Mouse (Mus musculus): ENCODE data around the gene Sec22b. TPM values are rescaled to one million over a fixed set of nuclear protein-coding genes. Genes with fewer than 3 reads are reported as not detected.

Gene Sec22b
- polyA plus RNA-seq, 1 experiment, result 21.5 TPM

DNA sequence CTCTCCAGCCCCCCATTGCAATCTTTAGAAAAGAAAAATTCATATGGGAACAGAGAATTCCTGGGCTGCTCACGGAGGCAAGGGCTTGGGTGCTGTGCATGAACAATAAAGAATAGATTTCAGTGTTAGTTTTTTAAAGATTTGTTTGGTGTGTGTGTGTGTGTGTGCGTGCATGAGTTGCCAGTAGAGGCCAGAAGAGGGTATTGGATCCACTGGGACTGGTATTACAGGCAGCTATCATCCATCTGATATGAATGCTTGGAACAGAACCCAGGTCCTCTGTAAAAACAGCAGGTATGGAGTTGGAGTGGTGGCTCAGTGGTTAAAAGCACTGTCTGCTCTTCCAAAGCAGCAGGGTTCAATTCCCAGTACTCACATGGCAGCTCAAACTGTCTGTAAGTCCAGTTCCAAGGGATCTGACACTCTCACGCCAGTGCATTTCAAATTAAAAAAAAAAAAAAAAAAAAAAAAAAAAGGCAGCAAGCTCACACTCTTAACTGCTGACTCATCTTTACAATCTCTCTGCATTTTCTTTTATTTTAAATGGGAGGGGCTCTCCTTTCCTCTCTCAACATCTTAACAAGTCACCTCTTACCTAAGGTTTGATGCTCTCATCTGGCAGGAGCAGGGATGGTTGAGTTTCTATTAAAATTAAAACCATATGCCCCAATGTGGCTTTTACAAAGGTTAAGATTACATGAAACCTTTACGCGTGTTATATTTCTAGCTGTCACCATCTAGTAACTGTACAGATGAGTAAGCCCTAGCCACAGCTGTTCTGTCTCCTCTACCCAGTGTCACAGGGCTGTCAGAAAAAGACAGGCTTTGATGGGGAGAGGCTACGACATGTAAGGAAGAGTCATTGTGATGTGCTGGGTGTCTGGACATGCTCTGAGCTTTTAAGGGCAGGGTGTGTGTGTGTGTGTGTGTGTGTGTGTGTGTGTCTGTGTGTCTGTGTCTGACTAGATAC is 33.6 kb downstream of the Sec22b start:
- H3K27me3 ChIP-seq (ENCODE audit: control insufficient read depth, insufficient read depth, low read length), result no peaks in the 10 kb centered on the region
- no peak overlapping the region for H3K27ac ChIP-seq (ENCODE audit: control insufficient read depth, insufficient read depth, low read depth, low read length)
- no peak overlapping the region for H3K4me3 ChIP-seq (ENCODE audit: control insufficient read depth, low read depth, low read length)
- 0 out of 2 replicates have a peak, but pooled peaks cover 2% of the 10 kb centered on the region for H3K4me1 ChIP-seq (ENCODE audit: control insufficient read depth, insufficient read depth, low read length)
- no peak for TF ChIP-seq POLR2A (IDR thresholded peaks at IDR 0.05; ENCODE audit: control insufficient read depth, low read depth, low read length)
- TF ChIP-seq CTCF (IDR thresholded peaks at IDR 0.05; ENCODE audit: control insufficient read depth, insufficient read depth, insufficient replicate concordance, low read depth, low read length), result no peak
- no peaks in the 10 kb centered on the region for H3K36me3 ChIP-seq (ENCODE audit: control insufficient read depth, insufficient read depth, low read length)

GRCm38 (mm10) chr3:97937068-97937944 is 36.3 kb downstream of the Sec22b start:
- H3K27me3 ChIP-seq (ENCODE audit: control insufficient read depth, insufficient read depth, low read length), result no peaks in the 10 kb centered on the region
- H3K27ac ChIP-seq (ENCODE audit: control insufficient read depth, insufficient read depth, low read depth, low read length), result no peak overlapping the region
- no peaks in the 10 kb centered on the region for H3K36me3 ChIP-seq (ENCODE audit: control insufficient read depth, insufficient read depth, low read length)
- no peak overlapping the region for H3K4me3 ChIP-seq (ENCODE audit: control insufficient read depth, low read depth, low read length)
- peaks cover 6% of the 10 kb centered on the region for H3K4me1 ChIP-seq (ENCODE audit: control insufficient read depth, insufficient read depth, low read length)
- TF ChIP-seq CTCF (IDR thresholded peaks at IDR 0.05; ENCODE audit: control insufficient read depth, insufficient read depth, insufficient replicate concordance, low read depth, low read length) (no peak), POLR2A (IDR thresholded peaks at IDR 0.05; ENCODE audit: control insufficient read depth, low read depth, low read length) (no peak)

- TF ChIP-seq CTCF (IDR thresholded peaks at IDR 0.05; ENCODE audit: control insufficient read depth, insufficient read depth, insufficient replicate concordance, low read depth, low read length) (no peak), POLR2A (IDR thresholded peaks at IDR 0.05; ENCODE audit: control insufficient read depth, low read depth, low read length) (no peak)
- Histone ChIP-seq H3K4me3 (ENCODE audit: control insufficient read depth, low read depth, low read length) (no peak overlapping the region), H3K27me3 (ENCODE audit: control insufficient read depth, insufficient read depth, low read length) (no peaks in the 10 kb centered on the region), H3K36me3 (ENCODE audit: control insufficient read depth, insufficient read depth, low read length) (no peaks in the 10 kb centered on the region), H3K4me1 (ENCODE audit: control insufficient read depth, insufficient read depth, low read length) (peaks cover 10% of the 10 kb centered on the region), H3K27ac (ENCODE audit: control insufficient read depth, insufficient read depth, low read depth, low read length) (no peak overlapping the region)
These were observed 36.9 kb downstream of the Sec22b start for GRCm38 (mm10) chr3:97937945-97938266.

DNA sequence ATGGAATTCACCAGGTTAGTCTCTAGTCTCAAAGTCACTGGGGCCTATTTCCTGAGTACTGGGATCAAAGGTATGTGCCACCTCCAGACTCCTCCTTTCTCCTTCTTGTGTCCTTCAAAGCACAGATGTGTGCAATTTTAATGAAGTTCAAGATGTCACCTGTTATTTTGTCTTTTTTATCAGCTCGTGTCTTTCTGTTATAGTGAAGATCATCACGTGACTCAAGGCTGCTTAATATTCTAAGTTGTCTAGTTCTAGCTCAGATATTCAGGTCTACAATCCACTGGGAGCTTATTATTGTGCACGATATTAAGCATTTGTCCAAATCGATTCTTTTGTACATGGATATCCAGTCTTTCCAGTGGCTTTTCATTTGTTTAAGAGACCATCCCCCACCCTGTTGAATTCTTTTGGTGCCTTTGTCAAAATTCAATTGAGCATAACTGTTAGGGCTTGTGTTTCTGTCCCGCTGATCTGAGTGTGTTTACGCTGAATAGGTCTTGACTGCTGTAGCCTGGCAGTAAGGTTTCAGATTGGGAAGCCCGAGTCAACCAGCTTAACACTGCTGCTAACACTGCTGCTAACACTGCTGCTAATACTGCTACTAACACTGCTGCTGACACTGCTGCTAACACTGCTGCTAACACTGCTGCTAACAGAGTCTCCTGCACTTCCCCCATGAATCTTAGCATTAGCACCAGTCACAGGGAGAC is 38.0 kb downstream of the Sec22b start:
- no peaks in the 10 kb centered on the region for H3K36me3 ChIP-seq (ENCODE audit: control insufficient read depth, insufficient read depth, low read length)
- TF ChIP-seq CTCF (IDR thresholded peaks at IDR 0.05; ENCODE audit: control insufficient read depth, insufficient read depth, insufficient replicate concordance, low read depth, low read length) (no peak), POLR2A (IDR thresholded peaks at IDR 0.05; ENCODE audit: control insufficient read depth, low read depth, low read length) (no peak)
- H3K4me3 ChIP-seq (ENCODE audit: control insufficient read depth, low read depth, low read length), result no peak overlapping the region
- no peak overlapping the region for H3K27ac ChIP-seq (ENCODE audit: control insufficient read depth, insufficient read depth, low read depth, low read length)
- no peaks in the 10 kb centered on the region for H3K27me3 ChIP-seq (ENCODE audit: control insufficient read depth, insufficient read depth, low read length)
- peaks cover 8% of the 10 kb centered on the region for H3K4me1 ChIP-seq (ENCODE audit: control insufficient read depth, insufficient read depth, low read length)

- no peak for TF ChIP-seq POLR2A (IDR thresholded peaks at IDR 0.05; ENCODE audit: control insufficient read depth, low read depth, low read length)
- TF ChIP-seq CTCF (IDR thresholded peaks at IDR 0.05; ENCODE audit: control insufficient read depth, insufficient read depth, insufficient replicate concordance, low read depth, low read length), result no peak
- H3K27me3 ChIP-seq (ENCODE audit: control insufficient read depth, insufficient read depth, low read length), result no peaks in the 10 kb centered on the region
- peaks cover 8% of the 10 kb centered on the region for H3K4me1 ChIP-seq (ENCODE audit: control insufficient read depth, insufficient read depth, low read length)
- H3K36me3 ChIP-seq (ENCODE audit: control insufficient read depth, insufficient read depth, low read length), result no peaks in the 10 kb centered on the region
- no peak overlapping the region for H3K4me3 ChIP-seq (ENCODE audit: control insufficient read depth, low read depth, low read length)
- no peak overlapping the region for H3K27ac ChIP-seq (ENCODE audit: control insufficient read depth, insufficient read depth, low read depth, low read length)
These were observed 38.9 kb downstream of the Sec22b start for GRCm38 (mm10) chr3:97939626-97940510.

- Histone ChIP-seq H3K36me3 (ENCODE audit: control insufficient read depth, insufficient read depth, low read length) (no peaks in the 10 kb centered on the region), H3K4me1 (ENCODE audit: control insufficient read depth, insufficient read depth, low read length) (peaks cover 8% of the 10 kb centered on the region), H3K27me3 (ENCODE audit: control insufficient read depth, insufficient read depth, low read length) (no peaks in the 10 kb centered on the region), H3K27ac (ENCODE audit: control insufficient read depth, insufficient read depth, low read depth, low read length) (no peak overlapping the region), H3K4me3 (ENCODE audit: control insufficient read depth, low read depth, low read length) (no peak overlapping the region)
- TF ChIP-seq POLR2A (IDR thresholded peaks at IDR 0.05; ENCODE audit: control insufficient read depth, low read depth, low read length) (no peak), CTCF (IDR thresholded peaks at IDR 0.05; ENCODE audit: control insufficient read depth, insufficient read depth, insufficient replicate concordance, low read depth, low read length) (no peak)
These were observed 39.7 kb downstream of the Sec22b start for GRCm38 (mm10) chr3:97940511-97941204.
